Mouse (Mus musculus): Measurements from ENCODE around the gene Pde7b. TPM values are rescaled to one million over a fixed set of nuclear protein-coding genes. Genes with fewer than 3 reads are reported as not detected.

Pde7b gene
- polyA plus RNA-seq, 1 experiment, result 1.6 TPM

DNA sequence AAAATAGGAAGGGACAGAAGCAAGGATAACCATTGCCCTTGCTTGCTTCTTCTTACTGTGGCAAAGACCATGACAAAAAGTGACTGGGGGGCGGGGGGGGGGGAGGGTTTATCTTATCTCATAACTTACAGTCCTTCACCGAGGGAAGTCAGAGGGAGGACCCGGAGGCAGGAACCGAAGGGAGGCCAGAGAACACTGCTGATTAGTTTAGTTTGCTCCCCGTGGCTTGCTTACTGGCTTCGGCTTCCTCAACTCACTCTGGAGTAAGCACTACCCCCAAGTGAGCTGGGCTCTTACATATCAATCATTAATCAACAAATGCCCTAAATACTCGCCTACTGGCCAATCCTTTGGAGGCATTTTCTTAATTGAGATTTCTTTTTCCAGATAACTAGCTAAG, 304.6 kb downstream of the Pde7b start:
- no peak for DNase-seq
- no peak for TF ChIP-seq POLR2A (IDR thresholded peaks at IDR 0.05; ENCODE audit: control insufficient read depth, extremely low read depth, insufficient read depth, low read length, poor library complexity)
- TF ChIP-seq CTCF (IDR thresholded peaks at IDR 0.05; ENCODE audit: borderline replicate concordance, control insufficient read depth, extremely low read depth, insufficient read depth, low read length, poor library complexity), result no peak
- Histone ChIP-seq H3K4me1 (replicated peaks; ENCODE audit: control insufficient read depth, insufficient read depth, low read length) (no peaks in the 10 kb centered on the region), H3K27ac (ENCODE audit: control insufficient read depth, insufficient read depth, low read length) (no peak overlapping the region), H3K36me3 (ENCODE audit: control insufficient read depth, insufficient read depth, low read length) (no peaks in the 10 kb centered on the region), H3K27me3 (ENCODE audit: control insufficient read depth, insufficient read depth, low read length) (no peaks in the 10 kb centered on the region), H3K4me3 (ENCODE audit: control insufficient read depth, insufficient read depth, low read length) (no peak overlapping the region)
- WGBS, result 89% methylated on average over 7 of the region's 7 CpGs

GRCm38 (mm10) chr10:20418856-20419219, 306.0 kb downstream of the Pde7b start:
- Histone ChIP-seq H3K27me3 (ENCODE audit: control insufficient read depth, insufficient read depth, low read length) (no peaks in the 10 kb centered on the region), H3K4me1 (replicated peaks; ENCODE audit: control insufficient read depth, insufficient read depth, low read length) (no peaks in the 10 kb centered on the region), H3K27ac (ENCODE audit: control insufficient read depth, insufficient read depth, low read length) (no peak overlapping the region), H3K4me3 (ENCODE audit: control insufficient read depth, insufficient read depth, low read length) (no peak overlapping the region), H3K36me3 (ENCODE audit: control insufficient read depth, insufficient read depth, low read length) (no peaks in the 10 kb centered on the region)
- no peak for DNase-seq
- WGBS, result 90% methylated on average over 10 of the region's 10 CpGs
- TF ChIP-seq POLR2A (IDR thresholded peaks at IDR 0.05; ENCODE audit: control insufficient read depth, extremely low read depth, insufficient read depth, low read length, poor library complexity) (no peak), CTCF (IDR thresholded peaks at IDR 0.05; ENCODE audit: borderline replicate concordance, control insufficient read depth, extremely low read depth, insufficient read depth, low read length, poor library complexity) (no peak)

- no peak for DNase-seq
- no peaks in the 10 kb centered on the region for H3K36me3 ChIP-seq (ENCODE audit: control insufficient read depth, insufficient read depth, low read length)
- H3K4me1 ChIP-seq (replicated peaks; ENCODE audit: control insufficient read depth, insufficient read depth, low read length), result no peaks in the 10 kb centered on the region
- H3K4me3 ChIP-seq (ENCODE audit: control insufficient read depth, insufficient read depth, low read length), result no peak overlapping the region
- no peaks in the 10 kb centered on the region for H3K27me3 ChIP-seq (ENCODE audit: control insufficient read depth, insufficient read depth, low read length)
- TF ChIP-seq POLR2A (IDR thresholded peaks at IDR 0.05; ENCODE audit: control insufficient read depth, extremely low read depth, insufficient read depth, low read length, poor library complexity) (no peak), CTCF (IDR thresholded peaks at IDR 0.05; ENCODE audit: borderline replicate concordance, control insufficient read depth, extremely low read depth, insufficient read depth, low read length, poor library complexity) (no peak)
- H3K27ac ChIP-seq (ENCODE audit: control insufficient read depth, insufficient read depth, low read length), result no peak overlapping the region
- 90% methylated on average over 11 of the region's 11 CpGs for WGBS
Measured at GRCm38 (mm10) chr10:20418202-20418855, 306.5 kb downstream of the Pde7b start.

DNA sequence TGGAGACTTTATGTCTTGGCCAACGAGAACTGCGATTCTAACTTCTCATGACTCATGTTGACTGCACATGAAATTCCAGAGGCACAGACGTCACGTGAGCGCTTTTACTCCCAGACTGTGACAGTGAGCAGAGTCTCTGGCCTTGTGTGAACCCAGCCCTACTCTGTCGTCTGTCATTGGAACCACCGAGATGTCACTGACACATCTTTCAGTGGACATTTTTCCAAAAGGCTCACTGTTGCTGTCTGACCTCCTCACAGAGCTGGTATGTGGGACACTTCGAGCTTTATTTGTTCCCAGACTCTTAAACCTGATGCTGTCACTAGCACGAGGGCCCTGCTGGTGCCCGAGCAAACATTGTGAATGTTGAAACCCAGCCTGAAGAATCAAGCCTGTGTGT, 315.7 kb downstream of the Pde7b start:
- no peaks in the 10 kb centered on the region for H3K4me1 ChIP-seq (replicated peaks; ENCODE audit: control insufficient read depth, insufficient read depth, low read length)
- H3K27me3 ChIP-seq (ENCODE audit: control insufficient read depth, insufficient read depth, low read length), result no peaks in the 10 kb centered on the region
- H3K36me3 ChIP-seq (ENCODE audit: control insufficient read depth, insufficient read depth, low read length), result no peaks in the 10 kb centered on the region
- WGBS, result 94% methylated on average over 10 of the region's 10 CpGs
- H3K4me3 ChIP-seq (ENCODE audit: control insufficient read depth, insufficient read depth, low read length), result no peak overlapping the region
- no peak overlapping the region for H3K27ac ChIP-seq (ENCODE audit: control insufficient read depth, insufficient read depth, low read length)
- DNase-seq, result no peak
- TF ChIP-seq POLR2A (IDR thresholded peaks at IDR 0.05; ENCODE audit: control insufficient read depth, extremely low read depth, insufficient read depth, low read length, poor library complexity) (no peak), CTCF (IDR thresholded peaks at IDR 0.05; ENCODE audit: borderline replicate concordance, control insufficient read depth, extremely low read depth, insufficient read depth, low read length, poor library complexity) (no peak)

- Histone ChIP-seq H3K27ac (ENCODE audit: control insufficient read depth, insufficient read depth, low read length) (no peak overlapping the region), H3K4me1 (replicated peaks; ENCODE audit: control insufficient read depth, insufficient read depth, low read length) (no peaks in the 10 kb centered on the region), H3K27me3 (ENCODE audit: control insufficient read depth, insufficient read depth, low read length) (no peaks in the 10 kb centered on the region), H3K4me3 (ENCODE audit: control insufficient read depth, insufficient read depth, low read length) (no peak overlapping the region), H3K36me3 (ENCODE audit: control insufficient read depth, insufficient read depth, low read length) (no peaks in the 10 kb centered on the region)
- TF ChIP-seq CTCF (IDR thresholded peaks at IDR 0.05; ENCODE audit: borderline replicate concordance, control insufficient read depth, extremely low read depth, insufficient read depth, low read length, poor library complexity) (no peak), POLR2A (IDR thresholded peaks at IDR 0.05; ENCODE audit: control insufficient read depth, extremely low read depth, insufficient read depth, low read length, poor library complexity) (no peak)
- WGBS, result 96% methylated on average over 3 of the region's 3 CpGs
- no peak for DNase-seq
Measured at GRCm38 (mm10) chr10:20408336-20408735, 316.5 kb downstream of the Pde7b start.

DNA sequence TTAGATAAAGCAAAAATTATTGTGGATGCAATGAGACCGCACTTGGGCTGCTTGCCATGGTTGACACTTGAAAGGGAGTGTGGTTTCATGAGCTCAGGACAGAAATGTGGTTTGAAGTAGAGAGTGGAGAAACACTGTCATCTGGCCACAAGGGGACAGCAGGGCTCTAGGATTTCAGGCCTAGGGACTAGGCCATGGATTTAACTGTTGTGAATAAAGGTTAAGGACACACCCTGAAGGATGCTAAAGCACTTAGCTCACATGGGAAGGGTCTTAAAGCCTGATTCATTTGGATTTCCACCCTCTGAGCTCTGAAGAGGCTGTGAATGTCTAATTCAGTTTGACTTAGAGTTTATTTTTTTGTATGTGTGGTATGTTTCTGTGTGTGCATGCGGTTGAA, 319.4 kb downstream of the Pde7b start:
- H3K27ac ChIP-seq (ENCODE audit: control insufficient read depth, insufficient read depth, low read length), result no peak overlapping the region
- no peaks in the 10 kb centered on the region for H3K36me3 ChIP-seq (ENCODE audit: control insufficient read depth, insufficient read depth, low read length)
- no peaks in the 10 kb centered on the region for H3K27me3 ChIP-seq (ENCODE audit: control insufficient read depth, insufficient read depth, low read length)
- H3K4me1 ChIP-seq (replicated peaks; ENCODE audit: control insufficient read depth, insufficient read depth, low read length), result no peaks in the 10 kb centered on the region
- H3K4me3 ChIP-seq (ENCODE audit: control insufficient read depth, insufficient read depth, low read length), result no peak overlapping the region
- WGBS, result 68% methylated on average over 2 of the region's 2 CpGs
- no peak for TF ChIP-seq POLR2A (IDR thresholded peaks at IDR 0.05; ENCODE audit: control insufficient read depth, extremely low read depth, insufficient read depth, low read length, poor library complexity)
- no peak for TF ChIP-seq CTCF (IDR thresholded peaks at IDR 0.05; ENCODE audit: borderline replicate concordance, control insufficient read depth, extremely low read depth, insufficient read depth, low read length, poor library complexity)
- no peak for DNase-seq

DNA sequence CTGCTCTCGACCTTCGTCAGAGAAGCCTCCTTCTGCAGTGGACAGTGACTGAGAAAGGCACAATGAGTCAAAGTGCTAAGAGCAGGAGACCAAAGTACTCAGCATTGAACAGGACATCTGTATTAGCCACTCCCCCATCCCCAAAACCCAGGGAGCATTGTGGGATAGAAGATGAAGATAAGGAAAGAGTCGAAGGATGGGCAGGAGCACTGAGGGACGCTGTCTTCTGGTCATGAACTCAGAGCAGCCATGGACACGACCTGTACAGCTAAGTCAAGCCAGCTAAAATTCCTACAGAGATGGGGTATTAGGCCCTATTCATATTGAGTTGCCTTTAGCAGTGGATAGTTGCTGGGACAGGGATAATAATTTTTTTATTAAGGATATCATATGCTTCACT, 321.9 kb downstream of the Pde7b start:
- 95% methylated on average over 5 of the region's 5 CpGs for WGBS
- Histone ChIP-seq H3K4me3 (ENCODE audit: control insufficient read depth, insufficient read depth, low read length) (no peak overlapping the region), H3K27ac (ENCODE audit: control insufficient read depth, insufficient read depth, low read length) (no peak overlapping the region), H3K36me3 (ENCODE audit: control insufficient read depth, insufficient read depth, low read length) (no peaks in the 10 kb centered on the region), H3K4me1 (replicated peaks; ENCODE audit: control insufficient read depth, insufficient read depth, low read length) (no peaks in the 10 kb centered on the region), H3K27me3 (ENCODE audit: control insufficient read depth, insufficient read depth, low read length) (no peaks in the 10 kb centered on the region)
- no peak for DNase-seq
- TF ChIP-seq CTCF (IDR thresholded peaks at IDR 0.05; ENCODE audit: borderline replicate concordance, control insufficient read depth, extremely low read depth, insufficient read depth, low read length, poor library complexity) (no peak), POLR2A (IDR thresholded peaks at IDR 0.05; ENCODE audit: control insufficient read depth, extremely low read depth, insufficient read depth, low read length, poor library complexity) (no peak)

Measured in thymus, adult 2 months (tissue).